In the genomic region with DNA sequence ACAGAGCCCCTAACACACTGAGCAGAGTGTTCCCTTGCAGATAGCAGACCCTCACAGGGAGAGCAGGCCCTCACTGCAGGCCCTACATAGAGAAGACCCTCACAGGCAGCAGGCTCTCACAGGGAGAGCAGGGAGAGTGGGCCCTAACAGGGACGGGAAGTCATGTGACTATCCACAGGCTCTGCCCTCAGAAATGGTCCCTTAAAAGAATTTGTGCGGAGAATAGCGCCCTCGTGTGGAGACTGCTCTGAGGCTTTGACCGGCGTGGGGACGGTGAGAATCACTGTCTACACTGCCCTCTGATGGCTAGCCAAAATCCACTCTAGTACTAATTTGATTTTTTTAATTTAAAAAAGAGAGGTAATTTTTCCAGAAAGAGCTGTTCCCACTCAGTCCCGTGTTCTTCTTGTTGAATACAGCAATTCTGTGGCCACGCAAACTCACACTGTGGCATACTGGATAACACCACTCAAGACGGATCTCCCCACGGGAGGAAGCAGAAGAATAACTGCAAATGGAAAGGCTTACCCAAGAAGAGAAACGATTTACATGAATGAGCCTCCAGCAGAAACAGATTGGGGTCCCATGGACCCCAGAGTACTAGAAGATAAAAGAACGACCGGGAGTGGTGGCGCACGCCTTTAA, we compare ENCODE assay signal across 9 mouse cellular contexts. TPM values are rescaled to one million over a fixed set of nuclear protein-coding genes. Genes with fewer than 3 reads are reported as not detected.
DNase-seq lines count a peak whose midpoint lies in the region; ATAC-seq lines count a peak whose summit lies in the region.
"Had no signal": no experiment of that assay in that cellular context is flagged by ENCODE, and none has a peak within 500 bp of the region (broad histone marks: within the 10 kb centered on the region; RNA-seq: fewer than 3 reads in every experiment).

No protein-coding gene starts in this region.

- H3K4me2 ChIP-seq in forebrain, embryonic 13.5 days, result peak overlapping the region; percentile 19; the same call in 1 of the 2 replicates
- H3K4me2 ChIP-seq in liver, embryonic 15.5 days, result peak overlapping the region; percentile 23; the same call in 1 of the 2 replicates
- no peak overlapping the region for H3K4me2 ChIP-seq in neural tube, embryonic 13.5 days

- peak; percentile 70 to 77 for DNase-seq in CD8-positive naive resting alpha-beta T cell, adult 2 months (ENCODE audit: low read depth in 2 of 2, low spot score in 2 of 2)
- DNase-seq in c-Kit-positive CD71-positive TER-119-negative erythroid progenitor cells, embryonic 14.5 days (ENCODE audit: low read depth), result peak; percentile 85
- peak; percentile 85 to 94 for DNase-seq in heart, postnatal 10 days
- peak; percentile 91 to 92 for DNase-seq in kidney, postnatal 4 days
- peak; percentile 76 for DNase-seq in telencephalon, adult 2 months (ENCODE audit: low read depth, low spot score)

- intact Hi-C loops in heart, postnatal 10 days (cut with DNase I), result loop anchor here (1.0 kb wide), 1 partner anchor 285 kb away; no protein-coding TSS in a partner anchor

- no peaks in the 10 kb centered on the region for H3K9me3 ChIP-seq in forebrain, embryonic 13.5 days (replicated peaks)
- H3K9me3 ChIP-seq in liver, embryonic 15.5 days (replicated peaks), result no peaks in the 10 kb centered on the region
- H3K9me3 ChIP-seq in neural tube, embryonic 13.5 days, result no peaks in the 10 kb centered on the region

- H3K27ac ChIP-seq in forebrain, embryonic 13.5 days, result no peak overlapping the region
- H3K27ac ChIP-seq in liver, embryonic 15.5 days (replicated peaks), result no peak overlapping the region
- H3K27ac ChIP-seq in neural tube, embryonic 13.5 days (replicated peaks), result no peak overlapping the region

- peak; percentile 95 for ATAC-seq in forebrain, embryonic 13.5 days
- ATAC-seq in liver, embryonic 15.5 days (ENCODE audit: insufficient read depth), result peak; percentile 73
- ATAC-seq in neural tube, embryonic 13.5 days (ENCODE audit: low read depth), result peak; percentile 94

- WGBS in forebrain, embryonic 13.5 days, result 34% methylated on average over 16 of the region's 16 CpGs
- WGBS in liver, embryonic 15.5 days (ENCODE audit: insufficient replicate concordance), result 40% methylated on average over 16 of the region's 16 CpGs
- 38% methylated on average over 16 of the region's 16 CpGs for whole genome bisulfite sequencing in neural tube, embryonic 13.5 days

- H3K36me3 ChIP-seq in forebrain, embryonic 13.5 days (ENCODE audit: poor library complexity, severe bottlenecking), result peaks cover 4% of the 10 kb centered on the region
- no peaks in the 10 kb centered on the region for H3K36me3 ChIP-seq in liver, embryonic 15.5 days (replicated peaks)
- H3K36me3 ChIP-seq in neural tube, embryonic 13.5 days, result 0 out of 2 replicates have a peak, but pooled peaks cover 8% of the 10 kb centered on the region

- peak overlapping the region; percentile 41; the same call in 1 of the 2 replicates for H3K9ac ChIP-seq in forebrain, embryonic 13.5 days
- no peak overlapping the region for H3K9ac ChIP-seq in liver, embryonic 15.5 days
- no peak overlapping the region for H3K9ac ChIP-seq in neural tube, embryonic 13.5 days

- H3K4me1 ChIP-seq in forebrain, embryonic 13.5 days, result peaks cover 13% of the 10 kb centered on the region
- H3K4me1 ChIP-seq in liver, embryonic 15.5 days (replicated peaks), result peaks cover 8% of the 10 kb centered on the region
- H3K4me1 ChIP-seq in neural tube, embryonic 13.5 days (replicated peaks), result peaks cover 15% of the 10 kb centered on the region

- no peaks in the 10 kb centered on the region for H3K27me3 ChIP-seq in forebrain, embryonic 13.5 days
- H3K27me3 ChIP-seq in liver, embryonic 15.5 days, result no peaks in the 10 kb centered on the region
- H3K27me3 ChIP-seq in neural tube, embryonic 13.5 days, result no peaks in the 10 kb centered on the region

- H3K4me3 ChIP-seq in forebrain, embryonic 13.5 days, result no peak overlapping the region
- H3K4me3 ChIP-seq in liver, embryonic 15.5 days (replicated peaks), result no peak overlapping the region
- no peak overlapping the region for H3K4me3 ChIP-seq in neural tube, embryonic 13.5 days
- H3K4me3 ChIP-seq: erythroblast, embryonic 14.5 days had no signal

RNA-seq across cellular contexts. Expression of a gene that starts 14.2 kb away (rescaled TPM):
- 22.0 and 24.0 TPM in 2 replicates for polyA plus RNA-seq in forebrain, embryonic 13.5 days (2015; fragmentation: Nextera tagmentation; extraction: Ambion mirVana)
- total RNA-seq in heart, postnatal 10 days (2021), result 10 to 100 TPM; 34.2 to 38.7 TPM
- polyA plus RNA-seq in liver, embryonic 15.5 days (2015; fragmentation: Nextera tagmentation; extraction: Ambion mirVana), result 7.4 and 9.1 TPM in 2 replicates
- polyA plus RNA-seq in neural tube, embryonic 13.5 days (2015; fragmentation: Nextera tagmentation; extraction: Ambion mirVana), result 30.7 and 30.9 TPM in 2 replicates

RNA-seq across cellular contexts. Expression of a gene that starts 14.9 kb away (rescaled TPM):
- polyA plus RNA-seq in forebrain, embryonic 13.5 days (2015; fragmentation: Nextera tagmentation; extraction: Ambion mirVana), result 0.15 and 0.21 TPM in 2 replicates
- not detected for total RNA-seq in heart, postnatal 10 days (2021)
- not detected in 2 replicates for polyA plus RNA-seq in liver, embryonic 15.5 days (2015; fragmentation: Nextera tagmentation; extraction: Ambion mirVana)
- 0.10 and 0.17 TPM in 2 replicates for polyA plus RNA-seq in neural tube, embryonic 13.5 days (2015; fragmentation: Nextera tagmentation; extraction: Ambion mirVana)
- polyA plus RNA-seq: erythroblast, embryonic 14.5 days had no signal
